Mouse (Mus musculus): Measurements from ENCODE around the gene Efhc1.

DNA sequence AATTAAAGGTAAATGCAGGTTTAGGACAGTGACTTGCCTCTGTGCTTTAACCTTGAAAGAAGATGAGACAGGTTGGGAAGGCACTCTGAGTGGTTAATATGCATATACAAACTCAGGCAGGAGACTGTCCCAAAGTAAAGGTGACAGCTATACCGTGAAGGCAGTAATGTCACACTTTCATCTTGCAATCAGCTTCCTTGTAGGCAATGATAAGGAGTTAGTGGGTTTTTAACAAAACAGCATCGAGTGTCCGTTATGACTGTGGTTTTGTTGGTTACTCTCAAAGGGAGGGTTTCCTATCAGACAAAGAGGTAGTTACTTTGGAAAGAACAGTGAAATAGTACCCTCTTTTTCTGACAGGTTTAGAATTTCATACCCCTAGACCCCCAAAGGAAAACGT, 22.9 kb upstream of the Efhc1 start:
- TF ChIP-seq CTCF (IDR thresholded peaks at IDR 0.05; ENCODE audit: control insufficient read depth, insufficient read depth, insufficient read length) (no peak), USF1 (IDR thresholded peaks at IDR 0.05; ENCODE audit: low read depth) (no peak), CEBPB (IDR thresholded peaks at IDR 0.05; ENCODE audit: low read depth) (no peak), MAX (IDR thresholded peaks at IDR 0.05) (no peak)
